Mouse (Mus musculus): ENCODE measurements around the gene Cep97.

DNA sequence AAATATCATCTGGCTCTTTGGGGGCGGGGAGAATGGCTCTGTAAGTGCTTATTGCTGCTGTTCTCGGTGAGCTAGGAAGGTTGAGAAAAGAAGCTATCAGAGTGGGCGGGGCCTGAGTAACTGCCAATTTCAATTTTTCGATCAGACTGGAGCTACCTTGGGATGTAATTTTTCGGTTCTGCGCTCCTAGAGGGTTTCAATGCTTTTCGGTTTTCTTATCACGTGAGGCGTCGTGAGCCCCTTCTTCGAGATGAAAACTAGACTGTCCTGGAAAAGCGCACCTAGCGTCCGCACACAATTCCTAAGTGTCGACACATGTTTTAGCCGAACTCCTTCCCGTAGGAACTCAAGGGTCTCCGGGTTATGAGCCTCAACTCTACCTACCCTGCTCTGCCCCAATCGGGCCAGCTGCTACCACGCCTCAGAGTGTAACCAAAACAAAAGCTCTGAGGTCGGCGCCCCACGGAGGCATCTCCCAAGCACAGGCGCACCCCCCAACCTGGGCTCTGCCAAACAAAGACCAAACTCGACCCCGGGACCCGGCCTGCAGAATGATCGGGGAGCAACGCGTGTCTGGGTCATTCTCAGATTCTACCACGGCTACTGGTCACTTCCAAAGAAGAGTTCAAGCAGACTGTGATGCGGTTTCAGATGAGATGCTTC is 843 bp downstream of the Cep97 start:
- no peak for TF ChIP-seq GATA1 (IDR thresholded peaks at IDR 0.05; ENCODE audit: low read length)
- TF ChIP-seq TAL1 (IDR thresholded peaks at IDR 0.05; ENCODE audit: low read length): no peak
